Mouse (Mus musculus) E14TG2a.4 (cell line): ENCODE data around the gene Gng7.

Experiments used
- H3K27me3 ChIP-seq: 2 replicates; pipeline ENCODE4 v1.6.1; 2014; ENCODE audit warnings: low read length, control low read depth; ENCODE audit not compliant: insufficient read depth
- H3K36me3 ChIP-seq: 2 replicates; pipeline ENCODE4 v1.6.1; 2014; ENCODE audit warnings: low read length, control low read depth; ENCODE audit not compliant: insufficient read depth
- H3K4me1 ChIP-seq: replicated peaks from 2 replicates; pipeline ENCODE4 v1.6.1; 2014; ENCODE audit warnings: low read depth, low read length, control low read depth
- H3K4me3 ChIP-seq: replicated peaks from 2 replicates; pipeline ENCODE4 v1.5.1; 2014; ENCODE audit warnings: mild to moderate bottlenecking, low read length
- H3K9me3 ChIP-seq: 2 replicates; pipeline ENCODE4 v1.6.1; 2014; ENCODE audit warnings: low read length, control low read depth
- CTCF ChIP-seq: conservative IDR thresholded peaks from 2 replicates; pipeline ENCODE4 v1.5.1; 2014; ENCODE audit warnings: low read length
- NANOG ChIP-seq: IDR thresholded peaks from 2 replicates; pipeline ENCODE4 v1.6.1; 2014; ENCODE audit warnings: borderline replicate concordance, low read length, mixed read lengths
- POU5F1 ChIP-seq: IDR thresholded peaks from 2 replicates; pipeline ENCODE4 v1.6.1; 2014; ENCODE audit warnings: low read length, borderline replicate concordance

Gene Gng7

DNA sequence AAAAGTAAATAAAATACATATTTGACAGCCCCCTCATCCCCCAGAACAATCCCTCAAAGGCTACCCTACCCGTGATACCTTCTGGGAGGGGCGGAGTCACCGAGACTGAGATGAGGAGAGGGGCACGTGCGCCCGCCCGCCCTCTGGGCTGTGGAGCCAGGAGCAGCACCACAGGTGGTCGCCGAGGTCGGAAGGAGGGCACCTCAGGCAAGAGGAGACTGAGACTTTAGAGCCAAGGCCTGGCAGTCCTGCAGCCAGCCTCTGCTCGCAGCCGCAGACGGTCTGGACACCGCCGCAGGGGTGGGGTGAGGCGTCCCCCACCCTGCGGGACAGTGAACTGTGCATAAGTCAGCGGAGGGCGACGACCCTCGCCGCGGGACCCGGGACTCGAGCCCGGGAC is 83.0 kb downstream of the Gng7 start:
- Histone ChIP-seq H3K9me3 (no peaks in the 10 kb centered on the region), H3K27me3 (peaks cover 53% of the 10 kb centered on the region), H3K4me1 (peaks cover 92% of the 10 kb centered on the region), H3K4me3 (peak overlapping the region; percentile 90), H3K36me3 (peaks cover 8% of the 10 kb centered on the region)
- no peak for TF ChIP-seq CTCF
- no peak for TF ChIP-seq POU5F1
- TF ChIP-seq NANOG, result no peak

DNA sequence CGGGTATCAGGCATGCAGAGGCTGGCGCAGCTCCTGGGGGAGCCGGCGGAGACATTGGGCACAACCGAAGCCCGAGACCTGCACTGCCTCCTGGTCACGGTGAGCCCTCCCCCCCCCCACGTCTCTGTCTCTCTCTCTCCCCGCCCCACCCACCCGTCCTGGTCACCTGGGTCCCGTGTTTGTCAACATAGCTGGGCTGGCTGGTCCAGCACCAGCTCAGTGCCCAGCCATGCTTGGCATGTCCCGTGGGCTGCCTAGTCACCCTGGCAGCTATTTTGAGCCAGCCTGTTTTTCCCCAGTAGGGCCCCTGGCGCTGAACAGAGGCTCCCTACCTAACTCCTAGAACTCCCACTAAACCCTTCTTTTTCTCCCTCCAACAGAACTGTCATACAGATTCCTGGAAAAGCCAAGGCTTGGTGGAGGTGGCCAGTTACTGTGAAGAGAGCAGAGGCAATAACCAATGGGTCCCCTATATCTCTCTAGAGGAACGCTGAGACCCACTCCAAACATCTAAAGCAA is 83.5 kb downstream of the Gng7 start:
- Histone ChIP-seq H3K4me3 (peak overlapping the region; percentile 90), H3K27me3 (peaks cover 50% of the 10 kb centered on the region), H3K36me3 (peaks cover 8% of the 10 kb centered on the region), H3K4me1 (peaks cover 94% of the 10 kb centered on the region), H3K9me3 (no peaks in the 10 kb centered on the region)
- TF ChIP-seq POU5F1 (no peak), CTCF (no peak), NANOG (no peak)

DNA sequence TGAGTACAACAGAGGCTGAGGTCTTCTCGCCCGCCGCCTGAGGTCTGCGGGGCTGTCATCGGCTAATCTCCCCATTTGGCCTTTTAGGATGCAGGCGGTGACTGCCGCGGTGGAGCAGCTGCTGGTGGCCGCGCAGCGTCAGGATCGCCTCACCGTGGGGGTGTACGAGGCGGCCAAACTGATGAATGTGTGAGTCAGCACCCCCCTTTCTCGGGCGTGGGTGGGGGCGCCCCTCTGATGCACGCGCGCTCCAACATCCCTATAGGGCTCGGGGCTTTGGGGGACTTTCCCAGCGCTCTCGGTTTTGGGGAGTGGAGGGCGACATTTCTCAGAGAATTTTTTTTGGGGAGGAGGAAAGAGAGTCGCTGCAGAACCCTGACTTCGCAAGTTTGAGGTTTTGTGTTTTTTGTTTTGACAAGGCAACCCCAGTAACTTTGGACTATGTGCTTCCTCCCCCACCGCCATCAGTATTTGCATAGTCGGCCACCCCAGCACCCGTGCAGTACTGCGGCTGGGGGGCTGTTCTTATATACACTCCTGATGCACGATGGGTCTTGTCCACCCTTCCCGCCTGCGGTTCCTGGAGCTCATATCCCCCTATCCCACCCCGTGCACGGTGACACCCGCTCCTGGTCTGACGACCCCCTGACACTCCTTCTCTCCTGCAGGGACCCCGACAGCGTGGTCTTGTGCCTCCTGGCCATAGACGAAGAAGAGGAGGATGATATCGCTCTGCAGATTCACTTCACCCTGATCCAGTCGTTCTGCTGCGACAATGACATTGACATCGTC is 84.2 kb downstream of the Gng7 start:
- Histone ChIP-seq H3K27me3 (peaks cover 43% of the 10 kb centered on the region), H3K36me3 (peaks cover 8% of the 10 kb centered on the region), H3K4me3 (peak overlapping the region; percentile 90), H3K9me3 (no peaks in the 10 kb centered on the region), H3K4me1 (peaks cover 94% of the 10 kb centered on the region)
- TF ChIP-seq POU5F1, result no peak
- no peak for TF ChIP-seq NANOG
- TF ChIP-seq CTCF, result no peak

DNA sequence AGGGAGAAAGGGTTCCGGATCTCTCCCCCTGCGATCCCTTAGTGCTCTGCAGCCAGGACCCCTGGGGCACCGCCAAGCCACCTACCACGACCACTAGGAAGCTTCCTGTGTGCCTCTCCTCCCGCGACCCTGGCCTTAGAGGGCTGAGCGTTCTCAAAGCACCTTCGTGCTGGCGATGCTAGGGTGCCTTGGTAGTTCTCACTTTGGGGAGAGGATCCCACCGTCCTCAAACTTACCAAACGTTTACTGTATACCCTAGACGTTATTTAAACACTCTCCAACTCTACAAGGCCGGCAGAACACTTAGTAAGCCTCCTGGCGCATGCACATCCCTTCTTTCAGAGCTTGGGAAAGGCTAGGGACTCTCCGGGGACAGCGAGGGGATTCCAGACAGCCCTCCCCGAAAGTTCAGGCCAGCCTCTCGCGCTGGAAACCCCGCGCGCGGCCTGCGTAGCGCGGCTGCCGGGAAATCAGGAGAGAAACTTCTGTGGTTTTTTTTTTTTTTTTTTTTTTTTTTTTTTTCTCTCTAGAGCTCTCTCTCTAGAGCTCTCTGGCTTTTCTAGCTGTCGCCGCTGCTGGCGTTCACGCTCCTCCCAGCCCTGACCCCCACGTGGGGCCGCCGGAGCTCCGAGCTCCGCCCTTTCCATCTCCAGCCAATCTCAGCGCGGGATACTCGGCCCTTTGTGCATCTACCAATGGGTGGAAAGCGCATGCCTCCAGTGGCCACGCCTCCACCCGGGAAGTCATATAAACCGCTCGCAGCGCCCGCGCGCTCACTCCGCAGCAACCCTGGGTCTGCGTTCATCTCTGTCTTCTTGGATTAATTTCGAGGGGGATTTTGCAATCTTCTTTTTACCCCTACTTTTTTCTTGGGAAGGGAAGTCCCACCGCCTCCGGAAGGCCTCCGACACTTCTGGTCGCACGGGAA is 85.2 kb downstream of the Gng7 start, which contains the start of gene Gadd45b:
Gene Gadd45b, plus strand, starts transcription at position 775 of the 928 bp plus-strand sequence.
- Histone ChIP-seq H3K27me3 (peaks cover 42% of the 10 kb centered on the region), H3K4me3 (peak within 1 kb of the TSS; percentile 90), H3K4me1 (peaks cover 93% of the 10 kb centered on the region), H3K9me3 (no peaks in the 10 kb centered on the region), H3K36me3 (peaks cover 8% of the 10 kb centered on the region)
- TF ChIP-seq POU5F1 (no peak), NANOG (no peak), CTCF (no peak)

DNA sequence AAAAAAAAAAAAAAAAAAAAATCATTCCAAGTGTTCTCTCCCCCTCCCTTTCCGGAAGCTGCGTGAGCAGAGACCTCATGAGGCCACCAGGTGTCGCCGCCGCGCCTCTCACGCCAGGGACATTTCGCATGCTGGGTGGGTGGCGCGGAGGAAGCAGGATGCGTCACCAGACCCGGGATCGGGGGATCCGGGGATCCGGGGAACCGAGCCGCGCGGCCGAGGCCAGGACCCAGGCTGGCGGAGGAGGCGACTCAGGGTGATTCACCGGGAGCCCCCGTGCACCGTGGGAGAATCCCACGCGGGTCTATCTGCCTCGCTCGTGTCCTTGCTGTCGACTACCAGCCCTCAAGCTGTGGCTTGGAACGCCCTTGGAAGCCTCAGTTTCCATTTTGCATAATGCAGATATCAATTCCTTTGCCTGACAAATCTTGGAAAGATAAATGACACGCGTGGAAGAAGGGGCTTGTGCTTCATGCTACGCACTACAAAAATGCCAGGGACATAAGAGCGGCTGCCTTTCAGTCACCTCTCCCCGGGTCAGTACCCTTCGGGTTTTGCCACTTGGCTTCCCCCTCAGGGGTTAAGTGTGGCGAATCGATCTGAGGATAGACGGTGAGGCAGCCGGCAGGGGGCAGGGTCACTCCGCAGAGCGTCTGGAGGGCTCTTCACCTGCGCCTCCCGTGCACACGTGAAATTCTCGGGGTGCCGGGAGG is 86.0 kb downstream of the Gng7 start:
- TF ChIP-seq CTCF, result peak; percentile 58
- TF ChIP-seq POU5F1, result no peak
- Histone ChIP-seq H3K4me3 (peak overlapping the region; percentile 90), H3K9me3 (no peaks in the 10 kb centered on the region), H3K4me1 (peaks cover 85% of the 10 kb centered on the region), H3K36me3 (peaks cover 8% of the 10 kb centered on the region), H3K27me3 (peaks cover 37% of the 10 kb centered on the region)

DNA sequence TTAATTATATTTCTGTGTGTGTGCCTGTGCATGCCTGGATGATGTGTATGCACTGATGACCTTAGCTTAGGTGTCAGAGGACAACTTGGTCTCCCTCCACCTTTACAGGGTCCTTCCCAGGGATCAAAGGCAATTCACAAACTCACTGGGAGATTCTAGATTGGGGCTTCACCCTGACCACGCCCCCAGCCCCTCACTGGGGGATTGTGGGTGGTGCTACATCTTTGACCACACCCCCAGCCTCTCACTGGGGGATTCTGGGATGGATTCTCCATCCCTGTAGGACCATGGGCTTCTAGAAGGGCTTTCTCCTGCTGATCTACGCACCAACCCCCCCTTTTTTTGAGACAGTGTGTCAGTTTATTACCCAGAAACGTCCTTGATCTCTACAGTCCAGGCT is 89.3 kb downstream of the Gng7 start:
- H3K4me1 ChIP-seq, result peaks cover 80% of the 10 kb centered on the region
- peaks cover 11% of the 10 kb centered on the region for H3K27me3 ChIP-seq
- peak overlapping the region; percentile 20; the same call in 1 of the 2 replicates for H3K4me3 ChIP-seq
- H3K9me3 ChIP-seq, result no peaks in the 10 kb centered on the region
- H3K36me3 ChIP-seq, result no peaks in the 10 kb centered on the region
- TF ChIP-seq CTCF (no peak), NANOG (no peak), POU5F1 (no peak)

DNA sequence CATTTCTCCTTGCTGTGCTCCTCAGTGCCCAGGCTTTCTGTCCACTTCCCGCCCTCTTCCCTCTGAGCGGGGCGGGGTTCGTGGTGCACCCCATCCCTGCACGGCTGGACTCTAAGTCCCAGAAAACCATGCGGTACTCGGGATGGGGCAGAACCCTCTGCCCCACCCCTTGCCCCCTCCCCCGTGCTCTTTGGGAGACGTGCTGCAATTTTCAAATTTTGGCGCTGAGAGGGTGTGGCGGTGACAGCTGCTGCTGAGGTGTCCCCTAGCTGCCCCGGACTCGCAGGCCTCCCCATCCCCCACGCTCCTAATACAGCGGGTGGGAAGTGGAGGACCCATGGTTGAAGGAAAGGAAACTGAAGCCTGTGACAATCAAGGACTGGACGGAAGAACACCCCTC is 92.8 kb downstream of the Gng7 start:
- Histone ChIP-seq H3K27me3 (no peaks in the 10 kb centered on the region), H3K9me3 (no peaks in the 10 kb centered on the region), H3K4me1 (peaks cover 59% of the 10 kb centered on the region), H3K4me3 (peak overlapping the region; percentile 71), H3K36me3 (no peaks in the 10 kb centered on the region)
- TF ChIP-seq POU5F1, result no peak
- no peak for TF ChIP-seq NANOG
- no peak for TF ChIP-seq CTCF
